Mouse (Mus musculus) small intestine, adult 2 months (tissue): ENCODE results near the gene Olfr128.

Source experiments
- CTCF ChIP-seq: fragments of 200-500 bp; IDR thresholded peaks from 2 replicates; pipeline ENCODE4 v1.5.1; 2012; ENCODE audit warnings: low read depth, mild to moderate bottlenecking, control low read depth, inconsistent platforms, low read length, moderate library complexity, mixed read lengths; ENCODE audit not compliant: insufficient replicate concordance, insufficient read length; ENCODE audit errors: extremely low read depth
- POLR2A ChIP-seq: fragments of 200-500 bp; IDR thresholded peaks from 2 replicates; pipeline ENCODE4 v1.6.1; 2012; ENCODE audit warnings: low read depth, mild to moderate bottlenecking, control low read depth, inconsistent platforms, low read length, moderate library complexity

- no peak for TF ChIP-seq POLR2A
- no peak for TF ChIP-seq CTCF
Measured at GRCm38 (mm10) chr17:37920248-37920647, at the start of gene Olfr128.
